Mouse (Mus musculus): ENCODE measurements around the gene Gm11099.

The Gm11099 gene

DNA sequence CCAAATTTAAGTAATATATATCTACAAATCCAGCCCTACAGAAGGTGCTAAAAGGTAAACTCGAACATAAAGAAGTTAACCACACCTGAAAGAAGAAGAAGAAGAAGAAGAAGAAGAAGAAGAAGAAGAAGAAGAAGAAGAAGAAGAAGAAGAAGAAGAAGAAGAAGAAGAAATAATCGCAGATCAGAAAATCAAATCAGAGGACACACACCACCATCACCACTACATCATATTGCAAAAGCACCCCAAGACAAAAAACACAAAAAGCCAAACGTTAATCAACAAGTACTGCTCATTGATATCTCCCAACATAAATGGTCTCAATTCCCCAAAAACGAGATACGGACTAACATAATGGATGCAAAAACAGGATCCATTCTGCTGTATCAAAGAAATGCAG, at the start of gene Gm11099:
TSS of gene Gm11099 (plus strand) at position 301 of the 400 bp plus-strand sequence.
- no peak for DNase-seq

DNA sequence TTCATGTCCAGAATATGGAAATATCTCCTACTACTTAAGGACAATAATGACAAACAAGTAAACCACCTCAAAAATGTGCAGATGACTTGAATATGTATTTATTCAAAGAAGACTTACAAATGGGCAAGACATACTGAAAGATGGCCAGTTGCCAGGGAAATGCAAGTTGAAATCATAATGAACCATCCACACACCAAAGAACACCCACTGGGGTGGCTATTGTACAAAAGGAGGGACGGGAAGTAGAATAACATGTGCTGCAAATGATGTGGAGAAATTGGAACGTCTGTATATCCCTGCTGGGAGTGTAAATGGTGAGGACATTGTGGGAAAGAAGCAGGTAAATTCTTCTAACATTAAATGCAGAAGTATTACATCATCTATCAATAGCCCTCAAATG, 46.3 kb upstream of the Gm11099 start:
- DNase-seq: no peak

DNA sequence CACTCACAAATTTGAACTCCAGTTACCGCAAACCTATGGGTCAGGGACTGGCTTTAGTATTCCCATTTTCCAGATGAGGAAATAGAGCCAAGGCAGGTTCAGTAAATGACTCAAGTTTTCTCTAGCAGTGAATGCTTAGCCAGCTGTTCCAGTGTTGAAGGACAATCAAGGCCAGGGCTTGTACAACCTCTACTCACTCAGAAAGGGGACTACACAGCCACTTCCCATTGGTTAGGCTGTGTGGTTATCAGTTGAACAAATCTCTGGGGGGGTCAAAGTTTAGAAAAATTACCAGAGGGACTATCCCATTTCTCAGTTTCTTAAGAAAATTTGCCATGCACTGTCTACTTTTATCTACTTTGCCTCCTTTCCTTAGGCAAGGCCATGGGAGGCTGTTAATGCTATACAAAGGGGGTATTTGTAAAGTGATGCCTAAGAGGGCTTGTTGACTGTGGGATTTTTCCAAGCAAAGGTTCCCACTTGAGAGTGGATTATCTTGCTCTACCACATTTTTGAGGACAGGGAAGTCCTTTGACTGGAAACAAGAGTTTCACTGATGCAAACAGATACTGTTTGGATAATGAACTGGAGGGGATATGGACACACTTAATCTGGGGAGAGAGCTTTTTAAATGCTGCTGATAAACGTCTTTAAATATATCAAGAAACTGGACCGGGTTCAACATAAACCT, 30.2 kb upstream of the Gm11099 start:
- DNase-seq: no peak

DNA sequence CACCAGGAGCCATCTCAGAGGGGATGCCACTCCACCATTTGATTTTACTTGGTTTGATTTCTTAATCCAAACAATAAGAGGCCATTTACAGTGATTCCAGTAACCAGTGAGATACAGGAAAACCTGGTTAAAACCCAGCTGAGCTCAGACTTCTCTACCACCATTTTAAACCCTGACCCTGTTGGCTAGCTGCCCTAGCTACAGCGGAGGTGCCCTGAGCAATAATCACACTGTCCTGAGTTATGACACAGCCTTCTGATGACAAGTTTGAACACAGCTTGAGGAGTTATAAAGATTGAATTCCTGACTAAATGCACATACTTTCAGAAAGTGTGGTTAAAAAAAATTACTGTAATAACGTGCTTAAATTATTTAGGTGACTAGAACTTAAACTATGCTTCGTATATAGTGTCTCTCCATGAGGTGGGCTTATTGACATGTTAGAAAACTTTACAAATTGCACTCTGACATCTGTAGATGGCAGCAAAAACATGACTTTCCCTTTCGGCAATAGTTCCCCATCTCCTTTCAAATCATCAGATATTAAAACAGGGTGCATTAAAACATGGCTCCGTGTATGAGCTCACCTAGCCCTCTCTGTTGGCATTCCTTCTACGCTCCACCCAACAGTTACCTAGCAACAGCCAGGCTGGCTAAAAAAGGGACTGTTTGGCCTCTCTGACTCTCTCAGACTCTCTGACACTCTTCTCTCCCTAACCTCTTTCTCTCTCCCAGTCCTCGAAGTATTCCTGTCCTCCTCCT, 29.1 kb upstream of the Gm11099 start:
- DNase-seq: peak; percentile 53

DNA sequence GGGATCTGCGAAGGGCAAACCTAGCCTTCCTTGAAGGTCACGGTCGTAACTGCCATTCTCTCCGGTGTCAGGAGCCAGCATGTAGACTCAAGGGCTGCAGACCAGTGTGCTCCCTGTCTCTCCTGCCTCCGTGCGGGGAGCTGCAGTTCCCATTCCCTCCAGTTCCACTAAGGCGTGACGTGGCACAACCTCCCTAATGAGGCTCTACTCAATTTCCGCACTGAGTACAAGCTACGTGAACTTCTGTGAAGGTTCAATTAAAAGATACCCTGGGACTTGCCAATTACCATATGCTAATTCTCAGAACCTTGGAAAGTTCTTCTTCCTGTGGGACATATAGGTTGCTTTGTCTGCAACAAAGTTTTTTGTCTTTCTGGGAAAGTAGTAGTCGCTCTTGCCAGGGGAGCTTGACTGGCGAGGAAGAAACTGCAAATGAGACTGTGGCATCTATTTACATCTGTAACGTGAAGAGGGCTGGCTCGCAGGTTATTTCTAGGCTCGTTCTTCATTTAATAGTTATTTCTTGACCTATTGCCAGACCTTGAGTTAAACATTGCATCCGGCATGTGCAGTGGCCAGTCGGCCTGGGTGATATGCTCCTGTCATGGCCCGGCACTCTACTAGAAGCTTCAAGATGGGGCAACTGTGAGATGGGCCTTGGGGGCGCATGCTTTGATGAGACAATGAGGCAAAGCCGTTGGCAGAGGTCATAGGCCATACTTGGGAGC, 26.8 kb upstream of the Gm11099 start:
- DNase-seq: no peak

DNA sequence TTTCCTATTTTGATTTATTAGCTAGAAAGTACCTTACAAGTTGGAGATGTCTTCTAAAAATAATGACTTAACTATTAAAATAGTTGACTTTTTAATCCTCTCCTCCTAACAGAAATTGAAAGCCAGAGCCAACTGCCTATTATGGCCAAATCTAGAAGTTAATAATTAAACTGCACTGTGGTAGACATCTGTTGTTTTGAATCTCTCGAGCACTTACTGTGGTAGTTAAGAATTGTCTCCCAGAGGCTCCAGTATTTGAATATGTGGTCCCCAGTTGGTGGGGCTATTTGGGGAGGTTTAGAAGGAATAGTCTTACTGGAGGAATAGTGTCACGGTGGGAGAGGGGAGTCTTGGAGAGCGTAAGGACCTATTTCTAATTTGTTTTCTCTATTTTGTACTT, 18.2 kb upstream of the Gm11099 start:
- no peak for DNase-seq

DNA sequence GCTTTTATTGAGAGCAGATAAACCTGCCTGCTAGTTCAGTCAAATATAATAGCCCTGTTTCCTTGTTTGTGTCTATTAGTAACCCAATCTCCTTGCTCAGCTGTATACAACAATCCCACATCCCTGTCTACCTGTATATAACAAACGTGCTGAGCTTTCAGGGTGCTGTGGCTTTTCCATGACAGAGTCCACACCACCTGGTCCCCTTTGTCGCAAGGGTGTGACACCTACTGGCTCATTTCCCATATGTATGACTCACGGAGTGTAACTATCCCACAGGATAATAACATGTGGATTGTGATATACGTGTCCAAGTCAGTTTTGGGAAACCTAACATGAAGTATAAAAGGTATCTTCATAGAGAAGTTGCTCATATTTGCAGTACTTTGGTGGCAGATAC, 16.8 kb upstream of the Gm11099 start:
- no peak for DNase-seq

DNA sequence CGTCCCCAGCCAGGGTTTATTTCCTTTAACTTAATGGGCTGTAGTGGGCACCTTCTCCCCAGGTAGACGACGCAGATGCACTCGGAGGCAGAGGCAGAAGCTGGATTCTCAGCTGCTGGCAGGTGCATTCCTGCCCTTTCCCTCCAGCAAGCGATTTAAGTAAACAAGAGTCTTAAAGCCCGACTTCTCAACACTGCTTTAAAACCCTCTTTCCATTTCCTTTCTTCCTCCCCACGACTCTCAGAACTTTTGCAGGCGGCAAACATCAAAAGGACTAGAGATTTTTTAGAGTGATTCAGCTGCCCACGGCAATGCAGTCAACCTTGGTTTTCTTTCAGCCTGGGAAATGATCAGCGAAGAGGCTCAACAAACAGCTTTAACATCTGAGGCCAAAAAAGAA, 14.7 kb upstream of the Gm11099 start:
- no peak for DNase-seq

DNA sequence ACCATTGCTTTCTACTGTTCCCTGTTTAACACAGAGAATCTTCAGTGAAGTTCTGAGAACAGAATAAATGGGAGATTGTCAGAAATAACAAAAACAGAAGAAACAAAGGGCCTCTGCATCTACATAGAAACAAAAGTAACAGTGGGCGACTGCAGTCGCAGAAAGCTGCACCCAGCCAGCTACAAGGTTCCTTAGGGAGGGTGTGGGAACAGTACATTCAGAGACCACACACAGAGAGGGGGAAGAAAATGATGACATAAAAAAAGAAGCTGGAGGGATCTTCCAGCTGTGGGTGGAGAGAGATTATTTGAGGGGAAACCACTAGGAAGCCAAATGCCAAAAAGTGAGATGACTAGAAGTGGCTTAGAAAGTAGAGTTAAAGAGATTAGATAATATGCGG, 20.6 kb downstream of the Gm11099 start:
- DNase-seq: no peak

DNA sequence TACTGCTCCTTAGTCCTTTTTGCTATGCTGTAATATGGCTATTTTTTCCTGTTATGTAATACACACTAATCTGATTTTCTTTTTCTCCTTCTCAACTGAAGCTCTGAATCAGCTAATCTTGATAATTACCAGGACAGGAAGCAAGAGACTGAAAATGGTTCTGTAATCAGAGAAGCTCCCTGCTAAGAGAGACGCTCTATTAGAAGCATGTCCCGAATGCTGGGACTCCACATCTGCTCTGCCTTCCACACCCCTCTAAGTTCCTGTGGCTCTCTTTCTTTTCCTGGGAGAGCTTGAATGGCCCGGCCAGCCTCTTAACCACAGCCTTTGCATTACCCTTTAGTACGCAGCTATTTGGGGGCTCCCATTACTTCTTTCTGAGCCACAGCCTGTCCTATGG, 45.8 kb downstream of the Gm11099 start:
- DNase-seq: no peak

DNA sequence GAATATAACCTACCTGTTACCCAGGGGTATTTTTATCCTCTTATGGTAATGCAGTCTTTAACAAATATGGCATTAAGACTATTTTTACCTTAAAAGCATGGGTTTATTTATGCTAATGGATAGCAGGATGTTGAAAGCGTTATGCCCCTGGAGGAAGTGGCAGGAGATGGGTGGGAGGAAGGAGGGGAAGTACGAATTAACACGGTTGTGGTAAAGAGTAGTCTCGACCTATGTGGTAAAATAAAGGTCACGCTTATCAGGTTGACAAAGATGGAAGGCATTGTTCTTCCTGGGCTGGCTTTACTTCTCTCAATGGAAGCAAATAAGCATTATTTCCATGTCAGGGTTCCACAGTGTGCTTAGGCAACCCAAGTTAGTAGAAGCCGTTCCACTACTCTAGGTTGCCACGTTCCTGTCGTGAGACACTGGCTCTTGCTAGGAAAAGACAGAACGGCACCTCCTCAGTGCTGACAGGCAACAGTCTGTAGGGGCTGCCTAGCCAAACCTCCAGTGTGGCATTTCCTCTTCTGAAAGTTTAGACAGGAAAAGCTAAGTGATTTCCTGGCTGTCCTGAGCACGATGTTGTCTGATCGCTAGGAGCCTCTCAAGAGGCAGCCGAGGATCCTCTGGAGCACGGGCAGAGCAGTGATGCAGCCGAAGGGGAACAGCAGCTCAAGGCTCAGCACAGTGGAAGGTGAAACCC, 47.7 kb downstream of the Gm11099 start:
- DNase-seq: peak in 1 of 2 experiments; percentile 12

DNA sequence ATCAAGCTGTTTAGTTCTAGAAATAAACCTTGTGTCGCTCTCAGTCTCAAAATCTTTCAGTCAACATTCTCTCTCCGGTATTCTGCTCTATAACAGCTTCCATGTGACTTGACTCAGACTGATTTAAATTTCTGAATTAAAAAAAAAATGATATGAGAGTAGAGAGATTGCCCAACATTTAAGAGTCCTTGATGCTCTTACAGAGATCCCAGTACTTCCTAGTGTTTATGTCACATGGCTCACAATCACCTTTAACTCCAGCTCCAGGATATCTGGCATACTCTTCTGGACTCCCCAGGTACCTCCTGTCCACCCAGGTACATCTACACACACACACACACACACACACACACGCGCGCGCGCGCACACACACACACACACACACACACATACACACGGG, 53.1 kb downstream of the Gm11099 start:
- no peak for DNase-seq

DNA sequence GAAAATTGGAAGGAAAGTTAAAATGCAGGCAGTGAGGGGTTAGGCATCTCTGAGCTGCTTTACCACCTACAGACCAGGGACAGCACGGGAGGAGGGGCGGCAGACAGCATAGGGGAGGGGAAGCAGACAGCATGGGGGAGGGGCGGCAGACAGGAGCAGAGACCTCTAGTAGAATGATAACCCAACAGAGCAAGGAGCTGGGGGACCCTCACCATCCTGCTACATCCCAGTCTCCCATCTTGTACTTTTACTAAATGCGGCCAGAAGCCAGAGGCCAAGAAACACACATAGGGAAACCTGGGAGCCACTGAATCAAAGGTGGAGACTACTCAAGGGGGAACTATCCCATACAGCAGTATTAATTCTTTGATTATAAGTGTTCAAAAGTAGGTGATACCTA, 59.1 kb downstream of the Gm11099 start:
- DNase-seq: no peak

DNA sequence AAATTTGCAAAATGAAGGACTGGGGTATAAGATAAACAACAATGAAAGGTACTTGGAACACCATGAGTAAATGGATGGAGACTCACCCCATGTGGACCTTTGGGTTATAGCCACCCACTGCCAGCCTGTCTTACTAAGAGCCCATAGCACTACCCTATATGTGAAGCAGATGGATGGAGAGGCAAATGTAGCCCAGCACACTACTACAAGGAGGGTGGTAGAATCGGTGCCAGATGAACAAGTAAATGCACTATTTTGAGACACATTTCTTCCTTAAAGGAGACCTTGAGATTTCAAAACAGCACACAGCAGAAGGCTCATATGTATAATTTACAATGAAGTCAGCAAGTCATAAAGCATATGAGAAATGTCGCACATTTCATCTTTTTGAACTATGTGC, 66.3 kb downstream of the Gm11099 start:
- DNase-seq: no peak

DNA sequence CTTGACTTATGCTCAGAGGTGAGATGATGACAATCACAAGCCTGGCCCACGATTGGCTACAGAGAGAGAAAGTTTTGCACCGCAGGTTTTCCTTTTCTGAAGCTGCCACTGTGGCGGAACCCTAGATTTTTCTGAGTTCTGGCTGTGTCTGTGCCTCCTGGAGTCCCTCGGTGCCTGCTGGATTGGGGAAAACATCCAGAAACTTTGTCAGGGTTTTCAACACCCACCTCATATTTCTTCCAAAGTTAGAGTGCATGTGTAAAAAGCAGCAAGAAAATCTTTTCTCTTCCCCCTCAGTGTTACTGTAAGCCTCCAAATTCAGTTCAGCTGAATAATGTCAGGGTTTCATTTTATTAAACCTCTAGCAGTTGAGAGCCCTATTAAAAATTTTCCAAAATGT, 82.1 kb downstream of the Gm11099 start:
- no peak for DNase-seq

DNA sequence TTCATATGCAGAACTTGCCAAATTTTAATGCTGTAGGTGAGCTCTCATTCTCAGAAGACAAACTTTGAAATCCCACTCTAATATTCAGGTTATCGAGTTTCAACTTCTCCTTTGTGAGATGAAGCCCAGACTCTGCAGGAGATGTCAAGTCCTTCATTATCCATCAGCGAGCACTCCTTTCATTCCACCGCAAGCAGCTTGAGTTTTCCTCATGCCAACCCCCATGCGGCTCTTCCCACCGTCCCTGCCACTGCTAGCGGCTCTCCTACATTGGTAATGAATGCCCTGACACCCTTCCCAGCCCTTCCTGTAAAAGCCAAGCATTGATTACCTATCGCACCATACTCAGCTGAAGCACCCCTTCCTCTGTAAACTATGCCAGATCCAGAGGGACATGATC, 89.6 kb downstream of the Gm11099 start:
- peak; percentile 68 to 80 for DNase-seq

DNA sequence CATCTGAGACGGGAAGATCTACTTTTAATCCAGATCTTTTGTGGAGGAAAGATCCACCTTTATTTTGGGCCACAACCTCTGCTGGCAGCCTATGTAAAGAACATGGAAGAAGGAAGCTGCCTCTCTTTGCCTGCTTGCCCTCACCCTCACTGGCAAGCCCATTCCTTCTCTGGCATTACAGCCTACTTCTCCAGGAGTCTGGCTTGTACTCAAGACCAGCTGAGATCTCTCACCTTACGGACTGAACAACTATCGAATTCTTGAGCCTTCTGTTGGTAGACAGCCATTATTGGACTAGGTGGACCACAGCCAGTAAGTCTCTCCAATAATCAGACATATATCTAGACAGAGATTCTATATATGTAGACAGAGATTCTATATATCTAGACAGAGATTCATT, 92.9 kb downstream of the Gm11099 start:
- peak; percentile 65 to 80 for DNase-seq

DNA sequence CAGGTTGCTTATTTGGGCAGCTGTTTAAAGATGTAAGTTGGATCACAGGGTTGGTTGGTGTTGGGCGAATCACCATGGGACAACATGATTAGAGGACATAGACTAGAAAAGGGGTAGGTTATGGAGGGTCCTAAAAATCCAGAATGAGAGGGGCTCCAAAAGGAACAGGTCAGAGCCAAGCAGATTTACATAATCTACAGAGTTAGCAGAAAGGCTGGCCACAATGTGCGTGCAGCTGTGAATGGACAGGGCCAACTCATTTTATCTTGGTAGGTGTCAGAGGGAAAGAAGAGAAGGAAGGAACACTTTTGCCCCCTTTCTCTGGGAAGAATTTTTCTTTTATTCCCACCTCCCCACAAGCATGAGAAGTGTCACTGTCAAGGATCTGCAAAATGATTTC, 97.1 kb downstream of the Gm11099 start:
- DNase-seq: no peak

DNA sequence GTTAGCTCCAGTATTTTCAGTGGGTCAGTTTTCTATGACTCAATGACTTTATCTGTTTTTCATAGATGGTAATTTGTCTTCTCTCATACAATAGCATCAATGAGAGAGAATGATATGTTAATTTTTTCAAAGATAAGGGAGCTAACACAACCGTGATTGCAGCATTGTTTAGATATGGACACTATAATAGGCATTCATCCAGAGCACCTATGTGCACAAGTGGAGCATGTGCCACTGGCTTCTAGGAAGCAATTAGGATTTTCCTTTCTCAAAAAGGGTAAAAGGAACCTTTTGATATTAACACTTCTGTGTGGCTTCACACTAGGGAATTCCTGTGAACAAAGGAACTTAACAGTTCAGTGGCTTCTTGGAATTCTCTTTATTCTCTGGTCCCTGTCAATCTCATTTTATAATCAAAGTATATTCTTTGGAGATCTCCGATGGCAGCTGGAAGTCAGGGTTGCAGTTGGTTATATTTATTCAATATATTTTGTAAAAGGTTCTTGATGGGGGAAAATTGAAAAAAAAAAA, 97.6 kb downstream of the Gm11099 start:
- no peak for DNase-seq

All from cerebellum, postnatal 10 days (tissue).